Mouse (Mus musculus): ENCODE data around the gene Abcb4. TPM values are rescaled to one million over a fixed set of nuclear protein-coding genes. Genes with fewer than 3 reads are reported as not detected.

The Abcb4 gene
- total and polyA plus RNA-seq, 3 experiments = 86.0 to 107 TPM; not detected in 1

- Histone ChIP-seq H3K36me3 (ENCODE audit: control insufficient read depth in 1 of 2, insufficient read depth in 2 of 2, low read length in 2 of 2) (no peaks in the 10 kb centered on the region), H3K9me3 (replicated peaks; ENCODE audit: insufficient read depth, low read length) (no peaks in the 10 kb centered on the region), H3K27me3 (ENCODE audit: control insufficient read depth in 1 of 2, insufficient read depth in 2 of 2, low read length in 2 of 2) (no peaks in the 10 kb centered on the region), H3K27ac (ENCODE audit: control insufficient read depth, low read depth, low read length) (no peak overlapping the region), H3K4me3 (ENCODE audit: control insufficient read depth in 1 of 2, insufficient read depth in 1 of 2, low read depth in 2 of 2, low read length in 2 of 2) (no peak overlapping the region), H3K9ac (ENCODE audit: control insufficient read depth, low read depth, low read length, poor library complexity, severe bottlenecking) (no peak overlapping the region), H3K4me1 (ENCODE audit: control insufficient read depth in 1 of 2, insufficient read depth in 2 of 2, low read length in 2 of 2) (peaks cover 0 to 6% of the 10 kb centered on the region in 2 experiments; a peak in 1 of 4 replicates), H3K79me2 (ENCODE audit: control insufficient read depth, insufficient read depth, low read length, poor library complexity) (no peaks in the 10 kb centered on the region)
- no peak for DNase-seq (ENCODE audit: low read depth, low spot score)
- no peak for TF ChIP-seq NRF1 (IDR thresholded peaks at IDR 0.05; ENCODE audit: insufficient read depth, low read depth, low read length, poor library complexity, severe bottlenecking)
- no peak for TF ChIP-seq TCF12 (IDR thresholded peaks at IDR 0.05; ENCODE audit: low read depth, low read length)
- TF ChIP-seq E2F4 (IDR thresholded peaks at IDR 0.05; ENCODE audit: borderline replicate concordance, low read depth, low read length) = no peak
- TF ChIP-seq SIN3A (IDR thresholded peaks at IDR 0.05; ENCODE audit: low read length) = no peak
- no peak for TF ChIP-seq GATA1 (IDR thresholded peaks at IDR 0.05; ENCODE audit: low read depth, low read length)
- TF ChIP-seq USF2 (IDR thresholded peaks at IDR 0.05; ENCODE audit: borderline replicate concordance in 1 of 2, insufficient read depth in 1 of 2, low read depth in 1 of 2, low read length in 2 of 2) = no peak
- no peak for TF ChIP-seq GABPA (IDR thresholded peaks at IDR 0.05; ENCODE audit: low read depth, low read length)
- no peak for TF ChIP-seq HCFC1 (IDR thresholded peaks at IDR 0.05; ENCODE audit: low read depth, low read length)
- TF ChIP-seq ZMIZ1 (IDR thresholded peaks at IDR 0.05; ENCODE audit: low read depth, low read length) = no peak
- TF ChIP-seq BHLHE40 (IDR thresholded peaks at IDR 0.05; ENCODE audit: borderline replicate concordance, low read depth, low read length) = no peak
- TF ChIP-seq NELFE (IDR thresholded peaks at IDR 0.05; ENCODE audit: low read depth, low read length) = no peak
- no peak for TF ChIP-seq KAT2A (conservative IDR thresholded peaks at IDR 0.05; ENCODE audit: low read depth, low read length)
- TF ChIP-seq CHD2 (IDR thresholded peaks at IDR 0.05; ENCODE audit: low read length) = no peak
- no peak for TF ChIP-seq MEF2A (IDR thresholded peaks at IDR 0.05; ENCODE audit: extremely low read depth, insufficient replicate concordance, low read depth, low read length, poor library complexity, severe bottlenecking)
- TF ChIP-seq CHD1 (IDR thresholded peaks at IDR 0.05; ENCODE audit: low read depth, low read length) = no peak
- TF ChIP-seq MYC (IDR thresholded peaks at IDR 0.05; ENCODE audit: low read depth, low read length) = no peak
Measured at GRCm38 (mm10) chr5:8872979-8873915, 20.3 kb upstream of the Abcb4 start.

DNA sequence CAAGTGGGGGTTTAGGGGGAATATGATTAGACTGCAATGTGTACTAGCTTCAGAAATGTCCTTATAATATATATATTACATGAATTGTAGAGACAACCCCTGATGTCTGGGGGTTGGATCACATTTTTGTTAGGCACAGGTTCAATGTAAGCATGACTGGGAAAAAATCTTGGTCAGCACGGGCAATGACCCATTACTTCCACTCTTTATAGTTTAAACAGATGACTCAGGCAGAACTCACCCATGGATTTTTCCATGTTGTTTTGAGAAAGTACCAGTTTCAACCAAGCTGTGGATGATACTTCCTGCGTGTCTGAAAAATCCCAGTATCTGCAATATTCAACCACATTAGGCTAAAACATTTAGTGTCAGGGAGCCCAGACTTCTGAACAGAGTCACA, 16.4 kb upstream of the Abcb4 start:
- Histone ChIP-seq H3K9ac (ENCODE audit: control insufficient read depth, low read depth, low read length, poor library complexity, severe bottlenecking) (no peak overlapping the region), H3K27me3 (ENCODE audit: control insufficient read depth in 1 of 2, insufficient read depth in 2 of 2, low read length in 2 of 2) (no peaks in the 10 kb centered on the region), H3K9me3 (replicated peaks; ENCODE audit: insufficient read depth, low read length) (no peaks in the 10 kb centered on the region), H3K4me3 (ENCODE audit: control insufficient read depth in 1 of 2, insufficient read depth in 1 of 2, low read depth in 2 of 2, low read length in 2 of 2) (no peak overlapping the region), H3K4me1 (ENCODE audit: control insufficient read depth in 1 of 2, insufficient read depth in 2 of 2, low read length in 2 of 2) (peaks cover 0 to 3% of the 10 kb centered on the region in 2 experiments; a peak in 1 of 4 replicates), H3K79me2 (ENCODE audit: control insufficient read depth, insufficient read depth, low read length, poor library complexity) (no peaks in the 10 kb centered on the region), H3K27ac (ENCODE audit: control insufficient read depth, low read depth, low read length) (no peak overlapping the region), H3K36me3 (ENCODE audit: control insufficient read depth in 1 of 2, insufficient read depth in 2 of 2, low read length in 2 of 2) (no peaks in the 10 kb centered on the region)
- no peak for DNase-seq (ENCODE audit: low read depth, low spot score)
- TF ChIP-seq ZMIZ1 (IDR thresholded peaks at IDR 0.05; ENCODE audit: low read depth, low read length) (no peak), GABPA (IDR thresholded peaks at IDR 0.05; ENCODE audit: low read depth, low read length) (no peak), ZKSCAN1 (IDR thresholded peaks at IDR 0.05; ENCODE audit: low read depth, low read length) (no peak), ZNF384 (IDR thresholded peaks at IDR 0.05; ENCODE audit: low read depth, low read length) (no peak), MYC (IDR thresholded peaks at IDR 0.05; ENCODE audit: low read depth, low read length) (no peak), MAZ (IDR thresholded peaks at IDR 0.05; ENCODE audit: low read depth, low read length) (no peak), NRF1 (IDR thresholded peaks at IDR 0.05; ENCODE audit: insufficient read depth, low read depth, low read length, poor library complexity, severe bottlenecking) (no peak), ETS1 (IDR thresholded peaks at IDR 0.05; ENCODE audit: low read depth, low read length) (no peak), SMC3 (IDR thresholded peaks at IDR 0.05; ENCODE audit: low read depth, low read length) (no peak), MAX (IDR thresholded peaks at IDR 0.05; ENCODE audit: low read length) (no peak)

Measured in MEL (cell line).